Mouse (Mus musculus) heart, embryonic 14.5 days (tissue): ENCODE results near the gene Foxf2. TPM values are rescaled to one million over a fixed set of nuclear protein-coding genes. Genes with fewer than 3 reads are reported as not detected.

ENCODE experiments used
- ATAC-seq: fragments of 200-750 bp; cut with Nextera tagmentation; 2 replicates; pipeline ENCODE4 v1.8.0; 2017; ENCODE audit warnings: low read depth, moderate TSS enrichment; ENCODE audit not compliant: insufficient number of reproducible peaks, insufficient read depth, low FRiP score
- H3K27ac ChIP-seq, 2 experiments: fragments of 200-500 bp in 1 of 2; fragments of 300-500 bp in 1 of 2; sonication (generic) in 1 of 2; replicated peaks in 1 of 2; 2 replicates each; pipeline ENCODE4 v1.5.1; 2012 to 2014; ENCODE audit warnings: low read depth in 2 of 2, low read length in 2 of 2, control low read depth in 1 of 2, mild to moderate bottlenecking in 1 of 2, mixed read lengths in 1 of 2; ENCODE audit not compliant: control insufficient read depth in 1 of 2, insufficient read depth in 1 of 2
- H3K27me3 ChIP-seq: fragments of 300-500 bp; sonication (generic); 2 replicates; pipeline ENCODE4 v1.6.1; 2014; ENCODE audit warnings: mild to moderate bottlenecking, low read length, control low read depth; ENCODE audit not compliant: control insufficient read depth, insufficient read depth
- H3K36me3 ChIP-seq: fragments of 300-500 bp; sonication (generic); 2 replicates; pipeline ENCODE4 v1.6.1; 2014; ENCODE audit warnings: mild to moderate bottlenecking, control low read depth, low read length, mixed read lengths; ENCODE audit not compliant: control insufficient read depth, insufficient read depth
- H3K4me1 ChIP-seq, 2 experiments: fragments of 200-500 bp in 1 of 2; fragments of 300-500 bp in 1 of 2; sonication (generic) in 1 of 2; 2 replicates each; pipeline ENCODE4 v1.6.1; 2012 to 2014; ENCODE audit warnings: low read length in 2 of 2, control low read depth in 1 of 2, mixed read lengths in 1 of 2; ENCODE audit not compliant: control insufficient read depth in 2 of 2, insufficient read depth in 2 of 2
- H3K4me2 ChIP-seq: fragments of 300-500 bp; sonication (generic); 2 replicates; pipeline ENCODE4 v1.6.1; 2014; ENCODE audit warnings: mild to moderate bottlenecking, low read length
- H3K4me3 ChIP-seq, 2 experiments: fragments of 200-500 bp in 1 of 2; fragments of 300-500 bp in 1 of 2; sonication (generic) in 1 of 2; 2 replicates each; pipeline ENCODE4 v1.5.1; 2012 to 2014; ENCODE audit warnings: low read length in 2 of 2, mild to moderate bottlenecking in 2 of 2, control low read depth in 1 of 2, low read depth in 1 of 2, moderate library complexity in 1 of 2; ENCODE audit not compliant: control insufficient read depth in 1 of 2, insufficient read depth in 1 of 2
- H3K9ac ChIP-seq: fragments of 300-500 bp; sonication (generic); 2 replicates; pipeline ENCODE4 v1.6.1; 2014; ENCODE audit warnings: mild to moderate bottlenecking, low read length
- H3K9me3 ChIP-seq: fragments of 300-500 bp; sonication (generic); 2 replicates; pipeline ENCODE4 v1.6.1; 2016; ENCODE audit warnings: low read length, control low read depth; ENCODE audit not compliant: control insufficient read depth
- WGBS: fragments of 180-500 bp; shearing (Covaris S2); extraction: QIAGEN DNeasy Blood & Tissue Kit; methylation state at CpG from one replicate; pipeline ENCODE4 v1.1.7; 2014; 5-methylcytosine and 5-hydroxymethylcytosine counted together
- microRNA-seq: library from miRNA; unstranded; fragments of <30 nt; microRNA quantifications from one replicate; pipeline ENCODE4, GENCODE M21; 2016
- polyA plus RNA-seq: library from polyadenylated mRNA; unstranded; fragments of >200 nt; fragmentation: Nextera tagmentation; extraction: Ambion mirVana; gene quantifications from 2 replicates; pipeline ENCODE4 v1.2.1, GENCODE M21; 2014

The Foxf2 gene
- polyA plus RNA-seq, 1 experiment from 2014 or later, result 0.11 TPM

GRCm38 (mm10) chr13:31658963-31659362 lies 33.3 kb downstream of the Foxf2 start:
- Histone ChIP-seq H3K4me2 (no peak overlapping the region), H3K27me3 (peaks cover 13% of the 10 kb centered on the region), H3K4me1 (no peaks in the 10 kb centered on the region), H3K9me3 (no peaks in the 10 kb centered on the region), H3K27ac (no peak overlapping the region), H3K36me3 (no peaks in the 10 kb centered on the region), H3K9ac (no peak overlapping the region), H3K4me3 (no peak overlapping the region)
- ATAC-seq, result no peak
- WGBS, result 5% methylated on average over 3 of the region's 3 CpGs

- Histone ChIP-seq H3K27me3 (peaks cover 13% of the 10 kb centered on the region), H3K4me3 (no peak overlapping the region), H3K9me3 (no peaks in the 10 kb centered on the region), H3K36me3 (no peaks in the 10 kb centered on the region), H3K4me2 (no peak overlapping the region), H3K27ac (no peak overlapping the region), H3K9ac (no peak overlapping the region), H3K4me1 (no peaks in the 10 kb centered on the region)
- no peak for ATAC-seq
- WGBS, result 64% methylated on average over 6 of the region's 6 CpGs
Measured at GRCm38 (mm10) chr13:31661211-31661610, 35.6 kb downstream of the Foxf2 start.

DNA sequence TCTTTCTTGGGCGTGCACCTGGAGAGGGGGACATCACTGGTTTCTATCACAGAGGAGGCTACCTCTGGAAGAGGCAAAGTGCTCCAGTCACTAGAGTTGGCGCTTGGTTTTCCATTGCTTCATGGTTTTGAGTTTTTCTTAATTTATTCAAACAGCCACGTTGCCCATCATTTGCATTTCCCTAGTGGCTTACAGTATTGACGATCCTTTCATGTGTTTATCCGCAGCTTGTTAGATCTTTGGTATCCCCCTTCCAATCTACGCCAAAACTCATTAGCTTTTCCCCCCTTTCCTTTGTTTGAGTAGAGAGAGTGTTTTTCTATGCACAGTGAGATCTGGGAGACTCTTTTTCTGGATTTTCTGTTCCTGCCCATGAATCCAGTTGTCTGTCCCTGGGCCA lies 39.8 kb downstream of the Foxf2 start:
- Histone ChIP-seq H3K27ac (no peak overlapping the region), H3K4me2 (no peak overlapping the region), H3K36me3 (no peaks in the 10 kb centered on the region), H3K4me3 (no peak overlapping the region), H3K9ac (no peak overlapping the region), H3K9me3 (no peaks in the 10 kb centered on the region), H3K4me1 (no peaks in the 10 kb centered on the region), H3K27me3 (0 out of 2 replicates have a peak, but pooled peaks cover 2% of the 10 kb centered on the region)
- no peak for ATAC-seq
- WGBS, result 74% methylated on average over 6 of the region's 6 CpGs

DNA sequence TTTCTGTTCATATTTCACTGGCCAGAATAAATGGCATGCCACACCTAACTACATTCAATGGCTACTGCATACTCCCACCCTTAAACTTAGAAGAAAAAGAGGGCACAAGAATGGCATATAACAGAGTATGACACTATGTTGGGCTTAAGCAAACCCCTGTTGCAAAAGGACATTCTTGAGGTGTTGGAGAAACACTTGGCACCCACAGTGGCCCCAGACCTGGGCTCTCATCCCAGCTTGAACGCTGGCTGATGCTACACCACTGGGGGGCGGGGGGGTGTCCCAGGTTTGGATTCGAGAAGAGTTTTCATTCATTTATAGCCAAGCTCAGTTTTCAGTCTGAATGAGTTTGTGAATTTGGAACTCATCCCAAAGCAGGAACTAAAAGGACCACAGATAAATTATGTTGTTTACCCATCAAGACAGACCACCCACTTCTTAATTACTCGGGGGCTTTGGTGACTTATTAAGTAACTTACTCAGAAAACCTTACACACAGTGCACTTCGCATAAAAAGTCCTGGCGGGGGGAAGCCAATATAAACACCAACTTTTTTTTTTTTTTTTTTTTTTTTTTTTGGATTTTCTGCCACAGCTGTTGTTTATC lies 42.4 kb downstream of the Foxf2 start:
- Histone ChIP-seq H3K9me3 (no peaks in the 10 kb centered on the region), H3K9ac (no peak overlapping the region), H3K4me1 (no peaks in the 10 kb centered on the region), H3K36me3 (no peaks in the 10 kb centered on the region), H3K27ac (no peak overlapping the region), H3K27me3 (no peaks in the 10 kb centered on the region), H3K4me2 (no peak overlapping the region), H3K4me3 (no peak overlapping the region)
- ATAC-seq, result no peak
- 65% methylated on average over 6 of the region's 6 CpGs for WGBS

DNA sequence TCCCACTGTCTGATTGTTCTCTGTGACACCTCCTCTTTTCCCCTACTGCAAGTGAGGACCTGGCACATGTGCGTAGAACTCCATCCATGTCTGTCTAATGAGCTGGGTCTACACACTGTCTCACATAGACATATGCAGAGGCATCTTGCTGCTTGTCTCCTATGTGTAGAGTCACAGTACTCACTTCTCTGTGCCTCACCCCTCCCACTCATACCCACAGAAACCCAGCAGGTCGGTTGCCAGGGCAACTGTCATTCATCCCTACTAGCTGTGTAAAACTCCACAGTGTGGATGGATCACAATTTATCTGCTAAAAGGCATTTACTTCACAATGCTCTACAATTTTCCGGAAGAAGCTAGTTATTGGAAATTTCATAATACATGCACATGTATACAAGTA lies 46.5 kb downstream of the Foxf2 start:
- H3K9me3 ChIP-seq, result no peaks in the 10 kb centered on the region
- H3K4me2 ChIP-seq, result no peak overlapping the region
- H3K4me3 ChIP-seq, result no peak overlapping the region
- H3K4me1 ChIP-seq, result no peaks in the 10 kb centered on the region
- WGBS, result 75% methylated on average over 3 of the region's 3 CpGs
- H3K27me3 ChIP-seq, result no peaks in the 10 kb centered on the region
- no peak for ATAC-seq
- no peak overlapping the region for H3K27ac ChIP-seq
- H3K36me3 ChIP-seq, result no peaks in the 10 kb centered on the region
- H3K9ac ChIP-seq, result no peak overlapping the region

Small RNA genes within 50 kb of the gene (microRNA-seq; reads per million reads assigned to microRNA genes)
- gene Gm27516, result not detected

Other genes with a start within 250 kb of the Foxf2 start
- 0.04 and 0.19 TPM in 2 replicates for gene Foxq1, start 69.7 kb upstream of the Foxf2 start, polyA plus RNA-seq
- gene A530084C06Rik, start 66.5 kb upstream of the Foxf2 start, polyA plus RNA-seq, result not detected in 2 replicates
- gene Foxc1, start 180.8 kb downstream of the Foxf2 start, polyA plus RNA-seq, result 4.3 and 5.0 TPM in 2 replicates